Mouse (Mus musculus): ENCODE measurements at regions not wholly inside any gene's neighbourhood (a gene's known extent, or its start where the extent isn't known, plus 50 kb on each side); places are given as distances from the start of the nearest gene placed in this dataset.
A peak's percentile ranks its signal among the peaks of the same experiment; 100 is the strongest.

DNA sequence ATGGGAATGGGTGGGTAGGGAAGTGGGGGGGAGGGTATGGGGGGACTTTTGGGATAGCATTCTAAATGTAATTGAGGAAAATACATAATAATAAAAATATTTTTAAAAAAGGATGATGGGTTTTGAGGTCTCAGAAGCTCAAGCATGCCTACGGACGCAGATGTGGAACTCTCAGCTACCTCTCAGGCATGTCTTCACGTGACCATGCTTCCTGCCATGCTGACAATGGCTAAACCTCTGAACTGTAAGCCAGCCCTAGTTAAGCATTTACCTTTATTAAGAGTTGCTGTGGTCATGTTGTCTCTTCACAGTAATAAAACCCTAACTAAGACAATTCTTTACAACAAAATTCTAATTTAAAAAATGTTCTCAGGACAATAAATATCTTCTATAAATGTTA is 80.0 kb downstream of the Tex36 start:
- DNase-seq (ENCODE audit: low spot score in 2 of 2): no peak

DNA sequence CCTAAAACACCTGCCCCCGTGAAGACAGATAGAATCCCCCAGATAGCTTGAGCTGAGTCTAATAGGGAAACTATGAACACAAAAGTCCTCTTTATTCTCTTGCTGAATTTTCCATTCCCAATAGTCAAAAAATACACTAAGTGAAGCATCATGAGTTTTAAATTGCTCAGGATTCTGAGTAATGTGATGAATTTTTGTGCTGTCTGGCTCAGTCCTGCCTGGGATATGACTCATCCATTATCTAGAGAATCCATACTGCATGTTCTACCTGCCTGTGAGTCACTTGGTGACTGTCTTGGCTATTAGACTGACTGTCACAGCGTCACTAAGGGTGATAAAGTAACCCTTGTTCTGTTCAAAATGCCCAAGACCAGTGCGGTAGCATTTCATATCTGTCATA is 83.0 kb downstream of the Tex36 start:
- DNase-seq (ENCODE audit: low spot score in 2 of 2): no peak

DNA sequence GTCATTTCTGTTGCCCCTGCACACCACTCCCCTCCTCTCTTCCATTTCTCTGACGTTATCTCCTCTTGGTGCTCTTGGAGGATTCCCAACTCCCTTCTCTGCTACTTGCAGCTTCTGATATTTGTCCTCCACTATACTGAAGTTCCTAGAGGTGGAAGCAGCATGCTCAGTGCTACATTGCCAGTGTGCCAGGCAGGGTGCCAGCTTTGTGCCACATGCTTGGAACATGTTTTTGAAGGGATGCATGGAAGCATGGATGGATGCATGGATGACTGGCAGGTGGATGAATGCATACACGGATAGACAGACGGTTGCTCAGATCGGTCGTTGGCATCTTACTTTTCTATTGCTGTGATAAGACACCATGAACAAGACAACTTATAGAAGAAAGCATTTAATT is 84.4 kb downstream of the Tex36 start:
- DNase-seq (ENCODE audit: low spot score in 2 of 2): no peak

DNA sequence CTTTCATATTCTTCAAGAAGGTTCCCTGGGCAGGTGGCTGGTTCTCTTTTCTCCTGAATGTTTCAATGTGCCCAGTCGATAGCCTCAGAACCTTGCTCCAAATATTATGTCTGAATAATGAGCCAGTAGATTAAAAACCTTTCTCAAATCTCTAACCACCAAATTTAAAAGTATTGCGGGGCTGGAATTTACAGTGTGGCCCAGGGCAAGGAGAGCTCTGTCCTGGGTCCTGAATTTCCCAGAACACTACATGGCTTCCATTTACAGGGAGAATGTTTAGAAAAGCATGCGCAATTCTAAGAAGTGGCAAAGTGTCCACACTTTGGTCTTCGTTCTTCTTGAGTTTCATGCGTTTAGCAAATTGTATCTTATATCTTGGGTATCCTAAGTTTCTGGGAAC is 91.0 kb downstream of the Tex36 start:
- no peak for DNase-seq (ENCODE audit: low spot score in 2 of 2)

DNA sequence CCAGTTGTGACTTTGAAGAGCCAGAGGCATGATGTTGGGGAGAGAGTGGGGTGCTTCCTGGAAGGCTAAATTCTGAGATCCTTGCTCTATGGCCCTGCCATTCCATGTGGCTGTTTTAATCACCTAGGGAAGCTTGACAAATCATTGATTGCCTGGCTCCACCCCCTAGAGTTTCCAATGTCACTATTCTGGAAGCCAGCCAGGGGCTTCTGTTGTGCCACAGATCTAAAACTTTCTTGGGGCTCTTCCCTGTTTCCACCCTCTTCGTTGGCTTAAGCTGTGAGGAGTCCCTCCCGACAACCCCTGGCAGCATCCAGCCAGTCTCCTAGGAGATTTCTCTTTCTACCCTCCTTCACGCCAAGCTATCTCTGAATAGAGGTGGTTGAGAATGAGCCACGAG is 92.5 kb downstream of the Tex36 start:
- no peak for DNase-seq (ENCODE audit: low spot score in 2 of 2)

DNA sequence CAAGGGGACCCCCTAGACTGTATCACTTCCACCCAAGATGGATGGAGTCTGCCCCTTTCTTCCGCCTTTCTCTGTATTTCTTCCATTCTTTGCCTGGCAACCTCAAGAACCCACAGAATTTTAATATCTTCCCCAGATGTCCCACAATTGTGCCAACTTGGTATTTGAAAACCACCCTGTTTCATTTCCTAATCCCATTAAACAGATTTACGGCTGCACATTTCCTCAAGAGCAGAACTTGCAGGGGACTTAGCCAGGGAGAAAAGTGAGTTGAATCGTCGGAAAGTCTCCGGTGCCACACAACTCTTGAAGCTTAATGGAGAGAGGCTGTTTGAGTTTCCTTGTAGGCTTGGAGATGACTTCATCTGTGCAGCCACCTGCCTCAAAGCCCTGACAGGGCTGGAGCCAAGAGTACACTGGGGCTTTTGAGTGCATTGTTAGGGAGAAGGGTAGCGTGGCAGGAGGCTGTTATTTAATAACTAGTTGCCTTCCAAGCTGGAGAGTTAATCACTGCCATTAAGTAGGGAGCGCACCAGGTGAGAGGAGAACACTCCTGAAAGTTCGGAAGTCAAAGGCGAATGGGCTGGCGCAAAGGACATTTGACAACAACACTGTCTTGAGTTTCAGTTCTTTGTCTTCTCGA is 93.5 kb downstream of the Tex36 start:
- DNase-seq (ENCODE audit: low spot score in 2 of 2): no peak

DNA sequence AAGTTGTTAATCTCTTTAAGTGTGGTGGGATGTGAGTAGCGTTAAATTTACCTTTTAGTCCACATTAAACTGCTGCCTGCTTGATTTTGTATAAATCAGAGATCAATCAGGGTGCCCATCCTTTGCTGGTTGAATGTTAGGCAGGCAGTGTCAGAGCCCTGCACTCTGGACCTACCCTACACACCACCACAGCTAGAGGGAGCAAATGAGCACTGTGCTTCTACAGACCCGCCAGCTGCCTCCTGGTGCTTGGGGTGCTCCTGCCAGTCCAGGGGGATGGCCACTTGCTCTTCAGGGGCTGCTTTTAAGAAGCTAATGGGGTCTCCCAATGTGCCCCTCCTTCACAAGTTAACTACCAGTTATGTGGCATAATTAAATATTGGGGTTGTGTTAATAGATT is 96.3 kb downstream of the Tex36 start:
- DNase-seq (ENCODE audit: low spot score in 2 of 2): no peak

DNA sequence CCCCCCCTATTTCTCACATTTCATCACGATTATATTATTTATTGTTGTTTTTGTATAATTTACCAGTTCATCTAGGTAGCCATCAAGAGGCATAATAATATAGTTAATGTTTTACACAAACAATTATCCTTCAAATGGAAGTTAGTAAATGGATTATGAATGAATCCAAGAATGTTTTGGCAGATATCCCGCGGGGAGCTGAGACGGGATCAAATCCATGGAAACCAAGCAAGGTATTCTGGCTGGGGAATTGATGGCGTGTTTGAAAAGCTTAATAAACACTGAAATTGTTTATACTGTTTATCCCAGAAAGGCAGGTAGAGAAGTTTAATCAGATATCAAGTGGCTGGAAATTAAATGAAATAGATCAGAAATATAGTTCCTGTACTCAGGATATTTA is 98.0 kb downstream of the Tex36 start:
- DNase-seq (ENCODE audit: low spot score in 2 of 2): no peak

DNA sequence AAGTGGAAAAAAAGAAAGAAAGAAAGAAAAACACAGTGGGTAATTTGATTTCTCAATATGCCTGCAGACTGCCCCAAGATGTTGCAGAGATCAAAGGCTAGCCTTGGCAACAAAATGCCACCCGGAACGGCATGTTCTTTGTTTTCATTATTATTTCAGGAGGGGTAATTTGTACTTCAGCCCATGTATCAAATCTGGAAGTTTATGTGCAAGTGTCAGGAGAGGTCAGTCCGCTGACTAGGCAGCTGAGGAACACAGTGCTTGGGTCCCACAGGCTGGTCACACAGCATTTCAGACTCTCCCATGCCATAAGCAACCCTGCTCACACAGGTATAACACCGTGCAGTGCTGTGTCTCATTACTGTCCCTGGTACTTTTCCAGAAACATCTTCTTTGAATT is 99.2 kb downstream of the Tex36 start:
- no peak for DNase-seq (ENCODE audit: low spot score in 2 of 2)

DNA sequence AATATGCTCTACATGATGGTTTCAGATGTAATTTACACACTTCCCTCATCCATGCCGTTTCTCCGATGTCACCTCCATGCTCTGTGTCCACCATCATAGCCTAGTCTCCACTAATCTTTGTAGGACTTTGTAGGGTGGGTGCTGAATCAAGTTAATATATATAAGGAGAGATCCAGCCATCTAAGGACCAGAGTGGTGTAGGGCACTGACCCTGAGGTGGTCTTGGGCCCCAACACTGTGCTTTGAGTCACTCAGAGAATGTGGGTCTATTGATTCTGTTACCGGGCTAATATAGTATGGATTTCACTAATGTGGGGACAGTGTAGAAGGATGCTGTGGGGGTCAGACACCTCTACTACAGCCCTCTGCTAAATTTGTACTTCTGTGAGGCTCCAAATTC is 104.4 kb downstream of the Tex36 start:
- no peak for DNase-seq (ENCODE audit: low spot score in 2 of 2)

DNA sequence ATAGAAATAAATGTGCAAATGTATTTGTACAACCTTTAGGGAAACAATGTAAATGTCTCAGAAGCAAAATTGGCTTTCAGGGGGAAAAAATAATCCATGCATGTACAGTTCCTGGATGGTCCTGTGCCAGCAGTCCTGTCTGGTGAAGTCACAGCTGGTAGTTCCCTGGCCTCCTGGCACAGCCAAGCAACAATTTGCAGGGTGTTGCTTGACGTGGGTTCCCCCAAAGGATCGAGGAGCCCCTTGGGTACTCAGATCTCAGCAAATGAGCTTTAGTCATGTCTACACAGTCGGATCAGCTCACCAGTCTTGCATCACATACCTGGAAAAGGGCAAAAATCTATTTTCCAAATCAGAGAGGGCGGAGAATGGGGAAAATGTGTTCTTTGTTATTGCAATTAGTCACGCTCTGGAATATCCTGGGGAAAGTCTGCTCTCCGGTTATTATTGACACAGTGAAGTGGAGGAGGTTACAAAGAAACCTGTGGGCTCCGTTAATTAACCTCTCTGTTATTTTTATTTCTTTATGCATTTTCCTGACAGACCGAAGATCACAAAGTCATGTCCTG is 106.9 kb downstream of the Tex36 start:
- no peak for DNase-seq (ENCODE audit: low spot score in 2 of 2)

DNA sequence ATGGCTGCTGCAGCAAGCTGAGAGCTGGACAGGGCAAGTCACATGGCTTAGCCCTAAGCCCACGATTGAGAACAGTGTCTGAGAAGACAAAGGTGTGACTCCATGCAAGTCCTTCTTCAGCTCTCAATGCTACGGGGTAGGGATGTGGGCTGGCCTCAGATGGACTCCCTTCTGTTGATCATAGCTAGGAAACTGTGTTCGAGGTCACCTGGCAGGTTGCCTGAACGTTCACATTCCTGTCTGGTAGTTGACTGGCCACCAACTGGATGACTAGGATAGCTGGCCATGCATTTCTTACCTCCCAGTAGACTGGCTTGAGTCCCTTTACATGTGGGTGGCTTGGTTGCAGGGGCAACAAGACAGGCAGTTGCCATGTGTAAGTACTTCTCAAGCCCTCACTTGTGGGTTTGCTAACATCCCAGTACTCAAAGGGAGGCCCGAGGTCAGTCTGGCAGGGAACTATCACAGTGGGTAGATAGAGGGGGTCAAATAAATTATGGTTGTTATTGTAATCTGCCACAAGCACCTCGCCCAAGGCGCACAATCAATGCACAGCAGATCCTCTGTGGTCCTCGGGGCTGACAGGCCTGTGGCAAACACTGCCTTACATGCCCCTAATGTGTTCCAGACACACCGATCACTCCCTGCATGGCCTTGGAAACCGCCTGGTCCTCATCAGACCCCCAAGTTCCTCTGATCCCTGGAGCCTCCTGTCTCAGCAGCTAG is 107.5 kb downstream of the Tex36 start:
- DNase-seq (ENCODE audit: low spot score in 2 of 2): no peak

DNA sequence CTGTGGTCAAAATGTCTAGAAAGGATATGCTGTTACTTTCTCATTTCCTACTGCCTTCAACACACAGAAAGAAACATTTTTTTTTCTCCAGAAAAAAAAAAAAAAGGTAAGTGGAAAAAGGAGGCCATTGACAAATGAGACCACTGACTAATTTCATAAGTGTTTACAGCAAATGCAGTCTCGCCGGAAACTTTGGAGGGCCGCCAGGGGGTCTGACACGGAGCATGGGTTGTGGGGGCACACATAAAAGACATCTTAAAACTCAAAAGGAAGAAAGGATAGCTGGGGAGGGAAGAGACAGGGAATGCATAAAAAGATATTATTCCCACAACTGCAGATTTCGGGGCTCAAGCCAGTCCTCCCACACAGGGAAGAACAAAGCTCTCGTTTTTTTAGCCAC is 109.3 kb downstream of the Tex36 start:
- DNase-seq (ENCODE audit: low spot score in 2 of 2): no peak

DNA sequence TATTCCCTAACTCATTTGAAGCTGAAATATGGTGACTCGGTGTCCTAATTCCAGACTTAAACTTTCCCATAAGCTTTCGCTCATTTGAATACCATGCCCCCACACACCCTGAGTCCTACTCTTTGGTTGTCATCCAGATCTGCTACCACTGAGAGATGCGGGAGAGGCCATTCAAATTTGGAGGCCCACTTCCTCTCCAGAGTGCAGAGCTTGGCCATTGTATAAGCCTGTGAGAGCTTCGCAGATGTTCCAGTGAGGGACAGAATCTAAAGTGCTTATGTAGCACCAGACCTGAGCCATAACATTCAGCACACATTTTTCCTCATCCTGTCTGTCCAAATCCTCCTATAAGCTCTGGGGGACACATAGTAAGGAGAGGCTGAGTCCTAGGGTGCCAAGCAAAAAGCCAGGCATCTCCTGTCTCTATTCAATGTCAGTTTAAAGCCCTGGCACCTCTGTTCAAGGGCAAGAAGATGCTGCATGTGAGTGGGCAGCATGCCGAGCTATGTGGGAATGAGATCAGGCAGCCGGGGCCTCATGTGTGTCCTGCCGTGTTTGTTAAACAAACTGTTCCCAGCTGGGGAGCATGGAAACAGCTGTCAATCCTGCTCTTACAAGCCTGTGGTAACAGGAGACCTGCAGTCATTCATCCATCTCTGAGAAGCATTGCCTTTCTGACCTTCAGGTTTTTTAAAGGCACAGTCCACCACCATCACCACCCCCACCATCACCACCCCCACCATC is 113.9 kb downstream of the Tex36 start:
- no peak for DNase-seq (ENCODE audit: low spot score in 2 of 2)

DNA sequence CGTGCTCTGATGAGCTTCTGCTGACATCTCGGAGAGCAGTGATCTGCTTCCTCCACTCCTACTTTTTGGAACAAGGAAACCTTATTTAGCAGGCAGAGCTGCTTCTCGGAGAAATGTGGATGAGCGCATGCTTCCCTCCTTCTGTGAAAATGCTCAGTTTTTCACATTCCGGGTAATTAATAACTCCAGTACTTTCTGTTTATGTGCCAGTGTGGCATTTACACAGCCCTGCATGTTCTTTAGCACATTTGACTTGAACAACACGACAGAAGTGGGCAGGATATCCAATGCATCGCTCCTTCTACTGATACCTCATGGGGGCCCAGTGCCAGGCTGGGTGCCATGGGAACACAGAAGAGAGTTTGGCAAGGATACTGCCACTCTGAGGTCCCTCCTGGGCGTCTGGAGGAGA is 117.5 kb downstream of the Tex36 start:
- peak; percentile 29 to 37 for DNase-seq (ENCODE audit: low spot score in 2 of 2)

DNA sequence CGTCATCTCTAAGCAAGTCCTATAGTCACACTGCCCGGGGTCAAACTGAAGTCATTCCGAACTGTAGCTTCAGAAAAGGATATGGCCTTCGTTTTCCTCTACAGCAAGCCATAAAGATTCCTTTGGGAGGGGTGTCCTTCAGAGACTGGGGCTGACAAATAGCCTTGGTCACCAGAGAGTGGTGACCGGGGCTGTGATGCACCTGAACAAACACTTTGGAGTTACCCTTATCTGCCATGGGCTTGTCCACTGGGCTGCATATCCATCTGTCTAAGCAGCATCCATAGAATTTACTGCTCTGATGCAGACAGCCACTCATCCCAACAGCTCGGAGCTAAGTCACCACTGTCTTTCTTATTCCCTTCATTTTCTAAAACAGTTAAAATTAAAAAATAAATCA is 120.4 kb downstream of the Tex36 start:
- DNase-seq (ENCODE audit: low spot score in 2 of 2): no peak

DNA sequence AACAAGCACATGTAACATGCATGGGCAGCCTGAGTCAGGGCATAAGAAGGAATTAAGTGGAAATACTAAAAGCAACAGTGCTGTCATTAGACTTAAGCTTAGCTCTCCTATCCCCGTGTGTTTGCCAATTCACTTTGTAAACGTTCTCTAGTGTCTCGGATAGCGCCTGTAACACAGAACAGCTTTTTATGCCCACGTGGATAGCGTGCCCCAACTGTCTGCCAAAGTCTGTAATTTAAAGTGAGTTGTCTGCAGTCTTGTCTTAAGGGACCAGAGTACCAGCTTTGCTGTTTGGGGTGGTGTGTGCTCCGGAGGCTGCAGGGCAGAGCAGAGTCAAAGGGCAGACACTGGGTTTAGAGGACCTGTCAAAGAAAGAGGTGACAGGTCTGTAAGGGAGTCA is 122.3 kb downstream of the Tex36 start:
- DNase-seq (ENCODE audit: low spot score in 2 of 2): peak in 1 of 2 experiments; percentile 12

DNA sequence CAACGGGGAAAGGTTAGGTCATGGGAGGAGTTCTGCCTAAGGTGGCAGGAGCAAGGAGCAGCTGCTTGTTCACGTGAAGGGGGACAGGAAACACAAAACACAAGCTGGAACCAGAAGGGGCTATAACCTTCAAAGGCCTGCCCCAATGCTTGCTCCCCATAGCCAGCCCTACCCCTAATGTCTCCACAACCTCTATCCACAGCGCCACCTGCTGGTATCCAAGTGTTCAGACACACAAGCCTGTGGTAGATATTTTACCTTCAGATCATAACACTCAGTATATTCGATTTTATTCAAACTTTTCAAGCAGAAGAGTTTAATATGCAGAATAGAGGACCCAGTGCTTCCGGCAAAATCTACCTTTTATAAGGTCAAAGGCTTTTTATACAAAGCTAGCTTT is 124.0 kb downstream of the Tex36 start:
- no peak for DNase-seq (ENCODE audit: low spot score in 2 of 2)

DNA sequence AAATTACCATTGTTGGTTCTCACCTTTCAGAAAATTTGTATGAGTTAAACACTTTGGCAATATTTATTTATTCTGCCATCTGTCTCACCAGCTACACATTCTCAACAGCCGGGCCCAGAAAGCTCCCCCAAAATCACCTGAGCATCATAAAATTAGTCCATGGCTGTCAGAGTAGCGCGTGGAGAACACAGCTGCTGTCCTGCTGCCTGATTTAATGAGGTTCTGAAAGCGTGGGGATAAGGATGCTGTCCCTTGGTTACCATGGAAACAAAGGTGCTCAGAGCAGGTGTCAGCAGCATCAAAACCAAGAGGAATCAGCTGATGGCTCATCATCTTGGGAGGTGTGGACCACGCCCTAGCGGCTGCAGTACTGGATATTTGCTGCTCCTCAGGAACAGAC is 124.7 kb downstream of the Tex36 start:
- DNase-seq (ENCODE audit: low spot score in 2 of 2): peak in 1 of 2 experiments; percentile 9

DNA sequence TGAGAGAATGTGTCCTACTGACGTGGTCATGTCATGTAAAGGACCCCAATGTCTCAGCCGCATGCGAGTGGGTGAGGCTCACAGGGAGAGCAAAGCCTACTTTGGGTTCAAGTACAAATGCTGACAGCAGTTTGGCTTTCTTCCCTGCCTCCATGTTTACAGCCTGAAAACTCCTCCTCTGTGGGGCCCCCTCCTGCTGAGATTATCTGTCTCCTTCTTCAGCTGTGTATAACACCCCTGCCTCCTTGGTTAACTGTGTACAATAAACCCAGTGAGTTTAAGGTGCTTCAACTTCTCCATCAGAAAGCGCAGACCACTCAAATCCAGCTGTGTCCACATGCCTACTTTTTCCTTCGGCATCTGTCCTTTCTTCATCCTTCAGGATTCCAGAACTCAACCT is 130.3 kb downstream of the Tex36 start:
- no peak for DNase-seq (ENCODE audit: low spot score in 2 of 2)

DNA sequence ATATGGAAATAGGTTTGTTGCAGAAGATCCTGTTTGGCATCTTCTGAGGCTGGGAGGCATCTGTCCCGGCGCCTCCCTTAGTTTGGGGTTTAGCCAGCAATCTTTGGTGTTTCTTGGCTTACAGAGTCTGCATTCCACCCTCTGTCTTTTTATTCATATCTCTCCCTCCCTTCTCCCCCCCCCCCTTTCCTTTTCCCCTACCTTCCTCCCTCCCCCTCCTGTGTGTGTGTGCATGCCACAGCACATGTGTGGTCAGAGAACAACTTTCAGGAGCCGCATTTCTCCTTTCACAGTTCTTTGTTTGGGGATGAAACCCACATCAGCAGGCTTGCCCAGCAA is 131.4 kb downstream of the Tex36 start:
- no peak for DNase-seq (ENCODE audit: low spot score in 2 of 2)

DNA sequence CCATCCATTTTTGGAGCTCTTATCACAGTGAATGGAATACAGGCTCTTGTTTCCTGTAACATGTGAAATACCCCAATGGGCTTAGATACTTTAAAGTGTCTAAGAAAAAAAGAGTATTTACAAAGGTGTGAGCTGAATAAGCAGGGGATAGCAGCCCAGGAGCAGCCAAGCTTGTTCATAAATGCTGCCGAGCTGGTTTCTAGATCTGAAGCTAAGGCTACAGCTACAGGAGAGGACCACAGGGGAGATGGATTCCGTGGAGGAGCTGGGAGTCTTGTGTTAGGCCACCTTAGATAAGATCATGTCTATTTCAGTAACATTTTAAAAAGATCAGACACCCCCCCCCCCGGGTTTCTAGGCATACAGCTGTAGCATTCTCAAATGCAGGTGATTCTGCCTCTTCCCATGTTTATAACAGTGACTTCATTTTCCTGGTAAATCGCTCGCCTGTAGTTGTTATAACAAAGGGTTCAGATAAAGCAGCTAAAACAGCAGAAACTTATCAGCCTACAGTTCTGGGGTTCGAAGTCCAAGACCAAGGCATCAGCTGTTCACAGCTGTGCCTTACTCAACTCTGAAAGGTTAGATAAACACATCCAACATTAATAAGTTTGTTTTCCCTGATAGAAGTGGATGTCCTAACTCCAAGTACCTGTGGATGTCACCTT is 131.9 kb downstream of the Tex36 start:
- no peak for DNase-seq (ENCODE audit: low spot score in 2 of 2)

Data from frontal cortex, postnatal 10 days (tissue).